Mouse (Mus musculus) kidney, postnatal 36 days (tissue): ENCODE results near the gene Padi1.

Source experiments
- DNase-seq, 2 experiments: peaks; one replicate each; pipeline ENCODE4 v3.0.0; 2021 to 2022; ENCODE audit warnings: mixed read lengths in 2 of 2

Gene Padi1

GRCm38 (mm10) chr4:140845666-140846065, at the start of gene Padi1:
Gene Padi1 (minus strand): TSS chr4:140845778.
- DNase-seq, result peak in 1 of 2 experiments; percentile 15

GRCm38 (mm10) chr4:140892163-140892530, 46.6 kb upstream of the Padi1 start:
- DNase-seq, result no peak

GRCm38 (mm10) chr4:140891525-140892162, 46.1 kb upstream of the Padi1 start:
- no peak for DNase-seq

GRCm38 (mm10) chr4:140883852-140884251, 38.3 kb upstream of the Padi1 start:
- DNase-seq, result no peak

GRCm38 (mm10) chr4:140882981-140883380, 37.4 kb upstream of the Padi1 start:
- DNase-seq, result no peak

GRCm38 (mm10) chr4:140882365-140882764, 36.8 kb upstream of the Padi1 start:
- no peak for DNase-seq

- no peak for DNase-seq
These were observed 36.2 kb upstream of the Padi1 start for GRCm38 (mm10) chr4:140881771-140882170.

- DNase-seq, result no peak
These were observed 35.6 kb upstream of the Padi1 start for GRCm38 (mm10) chr4:140881026-140881670.

GRCm38 (mm10) chr4:140880207-140880606, 34.6 kb upstream of the Padi1 start:
- DNase-seq, result no peak

- DNase-seq, result peak; percentile 85
These were observed 34.2 kb upstream of the Padi1 start for GRCm38 (mm10) chr4:140879739-140880138.

GRCm38 (mm10) chr4:140879116-140879515, 33.5 kb upstream of the Padi1 start:
- DNase-seq, result no peak

GRCm38 (mm10) chr4:140878655-140879054, 33.1 kb upstream of the Padi1 start:
- DNase-seq, result no peak

- no peak for DNase-seq
These were observed 31.9 kb upstream of the Padi1 start for GRCm38 (mm10) chr4:140877441-140877840.

- DNase-seq, result no peak
These were observed 31.1 kb upstream of the Padi1 start for GRCm38 (mm10) chr4:140876681-140877080.

- no peak for DNase-seq
These were observed 30.6 kb upstream of the Padi1 start for GRCm38 (mm10) chr4:140876161-140876560.

GRCm38 (mm10) chr4:140873011-140873410, 27.4 kb upstream of the Padi1 start:
- no peak for DNase-seq

- no peak for DNase-seq
These were observed 27.1 kb upstream of the Padi1 start for GRCm38 (mm10) chr4:140872686-140872992.

GRCm38 (mm10) chr4:140871851-140872685, 26.5 kb upstream of the Padi1 start:
- peak in 1 of 2 experiments; percentile 14 for DNase-seq

- no peak for DNase-seq
These were observed 25.8 kb upstream of the Padi1 start for GRCm38 (mm10) chr4:140871376-140871775.

- DNase-seq, result no peak
These were observed 25.3 kb upstream of the Padi1 start for GRCm38 (mm10) chr4:140870876-140871275.

- no peak for DNase-seq
These were observed 24.4 kb upstream of the Padi1 start for GRCm38 (mm10) chr4:140869945-140870344.

- DNase-seq, result no peak
These were observed 23.1 kb upstream of the Padi1 start for GRCm38 (mm10) chr4:140868484-140869190.

GRCm38 (mm10) chr4:140862036-140862650, 16.6 kb upstream of the Padi1 start:
- DNase-seq, result no peak
